Mouse (Mus musculus): ENCODE measurements around the gene Chic2. TPM values are rescaled to one million over a fixed set of nuclear protein-coding genes. Genes with fewer than 3 reads are reported as not detected.

The Chic2 gene
- polyA plus RNA-seq, 1 experiment, result 12.7 TPM

DNA sequence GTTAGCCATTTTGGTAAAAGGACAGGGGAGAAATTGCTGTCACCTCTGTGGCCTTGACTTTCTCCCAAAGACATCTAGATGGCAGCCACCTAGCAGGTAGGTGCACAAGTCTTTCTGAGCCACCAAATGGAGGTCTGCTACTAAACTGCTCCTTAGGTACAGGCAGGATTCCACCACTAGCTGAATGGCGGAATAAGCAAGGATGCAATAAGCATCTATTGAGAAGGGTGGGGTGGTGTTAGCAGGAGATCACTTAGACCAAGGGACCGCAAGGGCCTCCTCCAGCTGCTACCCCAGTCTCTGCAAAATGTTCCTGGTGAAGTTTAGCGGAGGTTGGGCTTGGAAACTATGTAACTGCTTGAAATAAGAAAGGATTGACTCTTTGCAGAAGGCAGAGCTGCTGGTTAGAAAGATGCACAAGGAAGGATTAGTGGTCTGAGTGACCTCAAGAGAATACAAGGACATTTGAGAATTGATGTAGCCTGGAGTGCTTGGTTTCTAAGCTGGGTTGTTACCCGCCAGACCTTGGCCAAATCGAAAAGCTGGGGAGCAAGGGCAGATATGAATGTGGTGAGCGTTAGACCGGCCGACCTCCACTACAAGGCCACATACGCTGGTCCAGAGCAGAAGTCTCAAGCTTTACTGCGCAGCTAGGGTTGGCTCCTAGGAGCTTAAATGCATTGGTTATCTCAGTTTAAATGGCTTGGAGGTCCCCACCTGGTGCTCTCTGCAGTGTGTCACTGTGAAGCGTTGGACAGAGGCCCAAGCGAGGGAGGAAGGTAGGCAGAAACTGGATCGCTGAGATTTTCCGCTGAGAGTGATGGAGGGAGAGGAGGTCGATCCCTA is 30.2 kb upstream of the Chic2 start:
- TF ChIP-seq POLR2A (IDR thresholded peaks at IDR 0.05; ENCODE audit: control insufficient read depth, extremely low read depth, insufficient read depth, low read length, poor library complexity) (no peak), CTCF (IDR thresholded peaks at IDR 0.05; ENCODE audit: borderline replicate concordance, control insufficient read depth, extremely low read depth, insufficient read depth, low read length, poor library complexity) (no peak)

DNA sequence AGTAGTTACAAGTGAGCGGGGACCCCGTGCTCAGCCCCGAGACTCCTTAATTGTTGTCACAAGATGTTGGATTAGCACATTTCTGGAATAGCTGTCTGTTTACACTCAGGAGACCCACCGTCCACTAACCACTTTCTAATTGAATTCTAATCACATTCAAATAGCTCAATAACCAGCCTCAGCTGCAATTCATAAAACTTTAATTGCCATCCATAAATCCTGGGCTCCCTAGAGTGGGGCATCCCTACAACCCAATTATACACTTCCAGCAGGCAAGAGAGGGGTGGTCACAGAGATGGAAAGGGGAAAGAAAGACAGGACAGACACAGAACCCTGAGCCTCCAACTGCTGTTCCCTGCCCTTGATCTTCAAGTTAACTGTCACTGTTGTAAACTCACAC is 29.6 kb upstream of the Chic2 start:
- Histone ChIP-seq H3K4me3 (ENCODE audit: control insufficient read depth, insufficient read depth, low read length) (no peak overlapping the region), H3K27ac (ENCODE audit: control insufficient read depth, insufficient read depth, low read length) (no peak overlapping the region), H3K4me1 (replicated peaks; ENCODE audit: control insufficient read depth, insufficient read depth, low read length) (no peaks in the 10 kb centered on the region; the same call in 1 of the 2 replicates), H3K27me3 (ENCODE audit: control insufficient read depth, insufficient read depth, low read length) (peaks cover 38% of the 10 kb centered on the region), H3K36me3 (ENCODE audit: control insufficient read depth, insufficient read depth, low read length) (no peaks in the 10 kb centered on the region)
- 29% methylated on average over 4 of the region's 4 CpGs for WGBS
- TF ChIP-seq CTCF (IDR thresholded peaks at IDR 0.05; ENCODE audit: borderline replicate concordance, control insufficient read depth, extremely low read depth, insufficient read depth, low read length, poor library complexity), result no peak
- TF ChIP-seq POLR2A (IDR thresholded peaks at IDR 0.05; ENCODE audit: control insufficient read depth, extremely low read depth, insufficient read depth, low read length, poor library complexity), result no peak
- DNase-seq, result no peak

More for the DNA sequence above, 30.2 kb upstream of the Chic2 start:
- no peak overlapping the region for H3K4me3 ChIP-seq (ENCODE audit: control insufficient read depth, insufficient read depth, low read length)
- WGBS, result 22% methylated on average over 15 of the region's 15 CpGs
- H3K36me3 ChIP-seq (ENCODE audit: control insufficient read depth, insufficient read depth, low read length), result no peaks in the 10 kb centered on the region
- H3K27me3 ChIP-seq (ENCODE audit: control insufficient read depth, insufficient read depth, low read length), result peaks cover 44% of the 10 kb centered on the region
- no peaks in the 10 kb centered on the region; the same call in 1 of the 2 replicates for H3K4me1 ChIP-seq (replicated peaks; ENCODE audit: control insufficient read depth, insufficient read depth, low read length)
- H3K27ac ChIP-seq (ENCODE audit: control insufficient read depth, insufficient read depth, low read length), result no peak overlapping the region
- DNase-seq, result no peak

DNA sequence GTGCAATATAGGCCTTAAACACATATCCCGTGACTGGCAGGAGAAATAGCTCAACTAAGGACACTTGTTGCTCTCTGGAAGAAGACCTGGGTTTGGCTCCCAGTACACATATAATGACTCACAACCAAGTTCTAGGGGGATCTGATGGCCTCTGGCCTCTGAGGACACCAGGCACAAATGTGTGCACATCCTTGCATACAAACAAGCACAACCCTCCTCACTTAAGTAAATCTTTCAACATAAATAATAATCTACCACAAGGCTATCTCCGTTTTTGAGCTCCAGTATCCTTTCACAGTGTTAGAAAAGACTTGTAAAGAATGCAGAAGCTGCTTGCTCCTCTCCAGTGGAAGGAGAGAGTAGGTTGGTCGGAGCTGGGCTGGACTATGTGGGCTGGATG is 29.1 kb upstream of the Chic2 start:
- no peak for DNase-seq
- 40% methylated on average over 3 of the region's 3 CpGs for WGBS
- TF ChIP-seq CTCF (IDR thresholded peaks at IDR 0.05; ENCODE audit: borderline replicate concordance, control insufficient read depth, extremely low read depth, insufficient read depth, low read length, poor library complexity) (no peak), POLR2A (IDR thresholded peaks at IDR 0.05; ENCODE audit: control insufficient read depth, extremely low read depth, insufficient read depth, low read length, poor library complexity) (no peak)
- Histone ChIP-seq H3K36me3 (ENCODE audit: control insufficient read depth, insufficient read depth, low read length) (no peaks in the 10 kb centered on the region), H3K4me3 (ENCODE audit: control insufficient read depth, insufficient read depth, low read length) (no peak overlapping the region), H3K27me3 (ENCODE audit: control insufficient read depth, insufficient read depth, low read length) (peaks cover 37% of the 10 kb centered on the region), H3K4me1 (replicated peaks; ENCODE audit: control insufficient read depth, insufficient read depth, low read length) (no peaks in the 10 kb centered on the region; the same call in 1 of the 2 replicates), H3K27ac (ENCODE audit: control insufficient read depth, insufficient read depth, low read length) (no peak overlapping the region)

DNA sequence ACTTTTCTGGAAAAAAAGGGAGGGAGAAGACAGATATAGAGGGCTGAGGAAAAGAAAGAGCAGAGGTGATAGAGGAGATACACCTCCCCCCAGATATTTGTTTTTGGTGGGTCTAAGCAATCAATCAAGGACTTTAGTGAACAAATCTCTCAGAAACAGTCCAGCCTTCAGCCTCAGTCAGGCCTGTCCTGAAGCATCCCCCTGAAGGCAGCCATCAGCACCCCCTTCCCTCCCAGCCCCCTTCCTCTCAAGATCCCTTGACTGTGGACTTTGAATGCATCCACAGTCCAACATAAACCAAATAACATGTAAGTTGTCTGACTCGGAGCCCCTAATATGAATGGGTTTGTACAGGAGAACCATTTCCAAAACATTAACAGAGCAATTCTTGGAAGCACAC is 28.6 kb upstream of the Chic2 start:
- WGBS, result 50% methylated on average over 1 of the region's 1 CpGs
- TF ChIP-seq POLR2A (IDR thresholded peaks at IDR 0.05; ENCODE audit: control insufficient read depth, extremely low read depth, insufficient read depth, low read length, poor library complexity) (no peak), CTCF (IDR thresholded peaks at IDR 0.05; ENCODE audit: borderline replicate concordance, control insufficient read depth, extremely low read depth, insufficient read depth, low read length, poor library complexity) (no peak)
- Histone ChIP-seq H3K27ac (ENCODE audit: control insufficient read depth, insufficient read depth, low read length) (no peak overlapping the region), H3K27me3 (ENCODE audit: control insufficient read depth, insufficient read depth, low read length) (peaks cover 37% of the 10 kb centered on the region), H3K36me3 (ENCODE audit: control insufficient read depth, insufficient read depth, low read length) (no peaks in the 10 kb centered on the region), H3K4me1 (replicated peaks; ENCODE audit: control insufficient read depth, insufficient read depth, low read length) (no peaks in the 10 kb centered on the region; the same call in 1 of the 2 replicates), H3K4me3 (ENCODE audit: control insufficient read depth, insufficient read depth, low read length) (no peak overlapping the region)
- DNase-seq, result no peak

DNA sequence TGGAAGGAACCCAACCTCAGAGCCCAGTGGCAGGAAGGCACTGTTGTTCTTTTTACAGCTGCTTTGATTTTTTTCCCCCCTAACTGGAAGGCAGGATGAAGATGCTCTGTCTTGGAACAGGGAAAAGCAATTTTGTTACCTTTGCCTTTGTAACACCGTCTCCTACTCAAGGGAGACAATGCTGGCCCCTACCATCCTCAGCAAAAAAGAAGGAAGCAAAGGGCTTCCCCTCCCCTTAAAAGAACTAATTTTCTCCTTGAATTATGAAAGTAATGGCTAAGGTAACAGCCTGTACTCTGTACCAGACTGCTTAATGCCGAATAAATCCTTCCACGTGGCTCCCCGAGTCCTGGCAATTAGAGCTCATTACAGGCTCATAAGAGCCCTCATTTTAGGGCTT is 28.0 kb upstream of the Chic2 start:
- Histone ChIP-seq H3K4me3 (ENCODE audit: control insufficient read depth, insufficient read depth, low read length) (no peak overlapping the region), H3K4me1 (replicated peaks; ENCODE audit: control insufficient read depth, insufficient read depth, low read length) (peaks cover 2% of the 10 kb centered on the region; the same call in 1 of the 2 replicates), H3K36me3 (ENCODE audit: control insufficient read depth, insufficient read depth, low read length) (no peaks in the 10 kb centered on the region), H3K27ac (ENCODE audit: control insufficient read depth, insufficient read depth, low read length) (no peak overlapping the region), H3K27me3 (ENCODE audit: control insufficient read depth, insufficient read depth, low read length) (peaks cover 32% of the 10 kb centered on the region)
- no peak for DNase-seq
- TF ChIP-seq CTCF (IDR thresholded peaks at IDR 0.05; ENCODE audit: borderline replicate concordance, control insufficient read depth, extremely low read depth, insufficient read depth, low read length, poor library complexity), result no peak
- TF ChIP-seq POLR2A (IDR thresholded peaks at IDR 0.05; ENCODE audit: control insufficient read depth, extremely low read depth, insufficient read depth, low read length, poor library complexity), result no peak
- 12% methylated on average over 4 of the region's 4 CpGs for WGBS

DNA sequence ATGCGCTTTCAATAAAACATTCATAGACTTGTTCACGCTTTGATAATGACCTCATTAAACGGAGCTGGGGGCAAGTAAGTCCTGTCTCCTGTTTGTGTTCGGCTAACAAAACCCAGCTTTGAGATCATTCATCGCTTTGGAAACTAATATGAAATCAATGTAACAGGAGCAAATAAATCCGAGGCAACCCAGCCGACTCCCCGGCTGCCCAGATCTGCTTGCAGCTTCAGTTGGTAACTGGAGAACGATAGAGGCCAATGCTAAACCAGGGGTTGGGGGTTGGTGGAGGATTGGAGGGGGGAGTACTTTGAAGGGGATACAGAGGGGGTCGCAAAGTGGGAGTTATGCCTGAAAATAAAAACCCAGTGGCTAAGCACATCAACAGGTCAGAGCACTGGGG is 27.4 kb upstream of the Chic2 start:
- Histone ChIP-seq H3K27me3 (ENCODE audit: control insufficient read depth, insufficient read depth, low read length) (peaks cover 32% of the 10 kb centered on the region), H3K36me3 (ENCODE audit: control insufficient read depth, insufficient read depth, low read length) (no peaks in the 10 kb centered on the region), H3K4me3 (ENCODE audit: control insufficient read depth, insufficient read depth, low read length) (no peak overlapping the region), H3K4me1 (replicated peaks; ENCODE audit: control insufficient read depth, insufficient read depth, low read length) (peaks cover 8% of the 10 kb centered on the region), H3K27ac (ENCODE audit: control insufficient read depth, insufficient read depth, low read length) (no peak overlapping the region)
- 12% methylated on average over 10 of the region's 10 CpGs for WGBS
- TF ChIP-seq CTCF (IDR thresholded peaks at IDR 0.05; ENCODE audit: borderline replicate concordance, control insufficient read depth, extremely low read depth, insufficient read depth, low read length, poor library complexity) (no peak), POLR2A (IDR thresholded peaks at IDR 0.05; ENCODE audit: control insufficient read depth, extremely low read depth, insufficient read depth, low read length, poor library complexity) (no peak)
- DNase-seq, result no peak
